Mouse (Mus musculus): Measurements from ENCODE around the gene 4931422A03Rik.
A peak's percentile ranks its signal among the peaks of the same experiment; 100 is the strongest.

GRCm38 (mm10) chr2:104034832-104035472, 6.8 kb upstream of the 4931422A03Rik start:
- TF ChIP-seq CTCF (IDR thresholded peaks at IDR 0.05; ENCODE audit: control insufficient read depth, insufficient read depth, low read length) (peak; percentile 76), POLR2A (IDR thresholded peaks at IDR 0.05; ENCODE audit: borderline replicate concordance, control insufficient read depth, low read depth, low read length) (no peak)

All from bone marrow, adult 2 months (tissue).